Mouse (Mus musculus): ENCODE measurements around the gene Elf2. TPM values are rescaled to one million over a fixed set of nuclear protein-coding genes. Genes with fewer than 3 reads are reported as not detected.

Elf2 gene
- polyA plus RNA-seq, 2 experiments, result 59.3 to 61.4 TPM

GRCm38 (mm10) chr3:51335378-51335777, 5.1 kb downstream of the Elf2 start:
- TF ChIP-seq POLR2A (IDR thresholded peaks at IDR 0.05; ENCODE audit: borderline replicate concordance, extremely low read depth, insufficient read depth, insufficient read length), result no peak
- DNase-seq (ENCODE audit: low spot score) (no peak), ATAC-seq (ENCODE audit: low FRiP score, low read depth) (no peak)
- H3K4me3 ChIP-seq (replicated peaks; ENCODE audit: low read length), result no peak overlapping the region
- no peak overlapping the region for H3K27ac ChIP-seq (replicated peaks; ENCODE audit: low read depth, low read length)
- 91% methylated on average over 8 of the region's 8 CpGs for WGBS
- H3K27me3 ChIP-seq (ENCODE audit: control insufficient read depth, insufficient read depth, low read length), result no peaks in the 10 kb centered on the region
- no peak overlapping the region for H3K4me2 ChIP-seq (replicated peaks; ENCODE audit: low read depth, low read length, severe bottlenecking)
- H3K36me3 ChIP-seq (ENCODE audit: control insufficient read depth, insufficient read depth, low read length), result no peaks in the 10 kb centered on the region
- H3K9ac ChIP-seq (ENCODE audit: low read depth, low read length, severe bottlenecking), result no peak overlapping the region
- peaks cover 14% of the 10 kb centered on the region for H3K4me1 ChIP-seq (ENCODE audit: control insufficient read depth, insufficient read depth, low read length)
- no peaks in the 10 kb centered on the region for H3K9me3 ChIP-seq (ENCODE audit: control insufficient read depth, low read length)

- no peak overlapping the region for H3K4me3 ChIP-seq (replicated peaks; ENCODE audit: low read length)
- no peak for DNase-seq (ENCODE audit: low spot score)
- no peak for TF ChIP-seq POLR2A (IDR thresholded peaks at IDR 0.05; ENCODE audit: borderline replicate concordance, extremely low read depth, insufficient read depth, insufficient read length)
- no peak overlapping the region for H3K9ac ChIP-seq (ENCODE audit: low read depth, low read length, severe bottlenecking)
- H3K27ac ChIP-seq (replicated peaks; ENCODE audit: low read depth, low read length), result no peak overlapping the region; the same call in 1 of the 2 replicates
- H3K4me1 ChIP-seq (ENCODE audit: control insufficient read depth, insufficient read depth, low read length), result peaks cover 14% of the 10 kb centered on the region
- peak overlapping the region; percentile 27; the same call in 1 of the 2 replicates for H3K4me2 ChIP-seq (replicated peaks; ENCODE audit: low read depth, low read length, severe bottlenecking)
- no peaks in the 10 kb centered on the region for H3K9me3 ChIP-seq (ENCODE audit: control insufficient read depth, low read length)
- 31% methylated on average over 6 of the region's 6 CpGs for WGBS
- no peaks in the 10 kb centered on the region for H3K27me3 ChIP-seq (ENCODE audit: control insufficient read depth, insufficient read depth, low read length)
- no peaks in the 10 kb centered on the region for H3K36me3 ChIP-seq (ENCODE audit: control insufficient read depth, insufficient read depth, low read length)
- ATAC-seq (ENCODE audit: low FRiP score, low read depth), result no peak
These were observed 6.5 kb downstream of the Elf2 start for GRCm38 (mm10) chr3:51333950-51334349.

- ATAC-seq (ENCODE audit: low FRiP score, low read depth), result peak; percentile 55; the same call in 1 of the 2 replicates
These were observed 7.1 kb downstream of the Elf2 start for GRCm38 (mm10) chr3:51333234-51333889.

GRCm38 (mm10) chr3:51330086-51330485, 10.4 kb downstream of the Elf2 start:
- H3K36me3 ChIP-seq (ENCODE audit: control insufficient read depth, insufficient read depth, low read length), result no peaks in the 10 kb centered on the region
- 88% methylated on average over 14 of the region's 14 CpGs for WGBS
- no peaks in the 10 kb centered on the region for H3K9me3 ChIP-seq (ENCODE audit: control insufficient read depth, low read length)
- H3K4me2 ChIP-seq (replicated peaks; ENCODE audit: low read depth, low read length, severe bottlenecking), result no peak overlapping the region
- no peak for ATAC-seq (ENCODE audit: low FRiP score, low read depth)
- H3K4me1 ChIP-seq (ENCODE audit: control insufficient read depth, insufficient read depth, low read length), result peaks cover 14% of the 10 kb centered on the region; the same call in 1 of the 2 replicates
- no peak overlapping the region for H3K9ac ChIP-seq (ENCODE audit: low read depth, low read length, severe bottlenecking)
- TF ChIP-seq POLR2A (IDR thresholded peaks at IDR 0.05; ENCODE audit: borderline replicate concordance, extremely low read depth, insufficient read depth, insufficient read length), result no peak
- no peak for DNase-seq (ENCODE audit: low spot score)
- H3K27me3 ChIP-seq (ENCODE audit: control insufficient read depth, insufficient read depth, low read length), result no peaks in the 10 kb centered on the region
- no peak overlapping the region for H3K27ac ChIP-seq (replicated peaks; ENCODE audit: low read depth, low read length)
- H3K4me3 ChIP-seq (replicated peaks; ENCODE audit: low read length), result no peak overlapping the region

More at GRCm38 (mm10) chr3:51333234-51333889, 7.1 kb downstream of the Elf2 start:
- Histone ChIP-seq H3K36me3 (ENCODE audit: control insufficient read depth, insufficient read depth, low read length) (no peaks in the 10 kb centered on the region), H3K4me1 (ENCODE audit: control insufficient read depth, insufficient read depth, low read length) (peaks cover 14% of the 10 kb centered on the region), H3K27ac (replicated peaks; ENCODE audit: low read depth, low read length) (no peak overlapping the region; the same call in 1 of the 2 replicates), H3K4me2 (replicated peaks; ENCODE audit: low read depth, low read length, severe bottlenecking) (peak overlapping the region; percentile 27), H3K9me3 (ENCODE audit: control insufficient read depth, low read length) (no peaks in the 10 kb centered on the region), H3K27me3 (ENCODE audit: control insufficient read depth, insufficient read depth, low read length) (no peaks in the 10 kb centered on the region), H3K4me3 (replicated peaks; ENCODE audit: low read length) (no peak overlapping the region), H3K9ac (ENCODE audit: low read depth, low read length, severe bottlenecking) (no peak overlapping the region)
- WGBS, result 33% methylated on average over 10 of the region's 10 CpGs
- no peak for DNase-seq (ENCODE audit: low spot score)
- no peak for TF ChIP-seq POLR2A (IDR thresholded peaks at IDR 0.05; ENCODE audit: borderline replicate concordance, extremely low read depth, insufficient read depth, insufficient read length)

- no peaks in the 10 kb centered on the region for H3K27me3 ChIP-seq (ENCODE audit: control insufficient read depth, insufficient read depth, low read length)
- no peak for TF ChIP-seq POLR2A (IDR thresholded peaks at IDR 0.05; ENCODE audit: borderline replicate concordance, extremely low read depth, insufficient read depth, insufficient read length)
- no peak overlapping the region for H3K4me3 ChIP-seq (replicated peaks; ENCODE audit: low read length)
- no peaks in the 10 kb centered on the region for H3K9me3 ChIP-seq (ENCODE audit: control insufficient read depth, low read length)
- ATAC-seq (ENCODE audit: low FRiP score, low read depth), result no peak
- H3K4me2 ChIP-seq (replicated peaks; ENCODE audit: low read depth, low read length, severe bottlenecking), result no peak overlapping the region
- H3K36me3 ChIP-seq (ENCODE audit: control insufficient read depth, insufficient read depth, low read length), result no peaks in the 10 kb centered on the region
- DNase-seq (ENCODE audit: low spot score), result no peak
- 87% methylated on average over 12 of the region's 12 CpGs for WGBS
- H3K9ac ChIP-seq (ENCODE audit: low read depth, low read length, severe bottlenecking), result no peak overlapping the region
- H3K27ac ChIP-seq (replicated peaks; ENCODE audit: low read depth, low read length), result no peak overlapping the region
- peaks cover 4% of the 10 kb centered on the region; the same call in 1 of the 2 replicates for H3K4me1 ChIP-seq (ENCODE audit: control insufficient read depth, insufficient read depth, low read length)
These were observed 11.9 kb downstream of the Elf2 start for GRCm38 (mm10) chr3:51328546-51328945.

Measured in limb, embryonic 14.5 days (tissue).